Mouse (Mus musculus) intestine, embryonic 15.5 days (tissue): ENCODE results near the gene Tbc1d10c. TPM values are rescaled to one million over a fixed set of nuclear protein-coding genes. Genes with fewer than 3 reads are reported as not detected.

Experiments used
- ATAC-seq: fragments of 200-750 bp; cut with Nextera tagmentation; 2 replicates; pipeline ENCODE4 v1.8.0; 2017; ENCODE audit warnings: moderate TSS enrichment, moderate library complexity
- H3K27ac ChIP-seq: fragments of 300-500 bp; sonication (generic); 2 replicates; pipeline ENCODE4 v1.5.1; 2015; ENCODE audit warnings: mild to moderate bottlenecking, inconsistent platforms
- H3K27me3 ChIP-seq: fragments of 300-500 bp; sonication (generic); replicated peaks from 2 replicates; pipeline ENCODE4 v1.6.1; 2015; ENCODE audit warnings: inconsistent platforms
- H3K36me3 ChIP-seq: fragments of 300-500 bp; sonication (generic); 2 replicates; pipeline ENCODE4 v1.6.1; 2015; ENCODE audit warnings: inconsistent platforms
- H3K4me1 ChIP-seq: fragments of 300-500 bp; sonication (generic); replicated peaks from 2 replicates; pipeline ENCODE4 v1.6.1; 2015; ENCODE audit warnings: inconsistent platforms
- H3K4me2 ChIP-seq: fragments of 300-500 bp; sonication (generic); replicated peaks from 2 replicates; pipeline ENCODE4 v1.6.1; 2015; ENCODE audit warnings: mild to moderate bottlenecking, inconsistent platforms
- H3K4me3 ChIP-seq: fragments of 300-500 bp; sonication (generic); replicated peaks from 2 replicates; pipeline ENCODE4 v1.5.1; 2015; ENCODE audit warnings: inconsistent platforms
- H3K9ac ChIP-seq: fragments of 300-500 bp; sonication (generic); 2 replicates; pipeline ENCODE4 v1.6.1; 2015; ENCODE audit warnings: inconsistent platforms
- H3K9me3 ChIP-seq: fragments of 300-500 bp; sonication (generic); 2 replicates; pipeline ENCODE4 v1.6.1; 2016; ENCODE audit warnings: inconsistent platforms
- WGBS: fragments of 180-500 bp; shearing (Covaris S2); methylation state at CpG from one replicate; pipeline ENCODE4 v1.1.7; 2015; 5-methylcytosine and 5-hydroxymethylcytosine counted together
- polyA plus RNA-seq: library from polyadenylated mRNA; unstranded; fragments of >200 nt; fragmentation: Nextera tagmentation; extraction: Ambion mirVana; gene quantifications from 2 replicates; pipeline ENCODE4 v1.2.1, GENCODE M21; 2015

The Tbc1d10c gene
- polyA plus RNA-seq, 1 experiment from 2014 or later, result 3.5 TPM

DNA sequence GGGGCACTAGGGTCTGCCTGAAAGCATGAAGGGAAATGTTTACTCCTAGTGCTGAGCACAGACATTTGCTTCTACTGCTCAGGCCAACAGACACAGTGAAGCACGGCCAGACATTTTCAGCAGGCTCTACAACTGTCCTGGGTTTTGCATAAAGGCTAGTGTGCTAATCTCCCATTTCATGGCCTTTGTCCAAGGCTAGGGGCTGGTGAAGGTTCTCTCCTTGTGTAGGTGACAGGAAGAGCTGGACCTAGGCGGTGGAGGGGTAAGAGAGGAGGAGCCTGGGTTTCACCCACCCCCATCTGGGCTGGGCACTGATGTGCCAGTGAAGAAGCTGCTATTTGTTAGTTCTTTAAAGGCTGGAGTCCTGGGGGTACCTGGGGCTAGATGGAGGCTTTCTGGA is 26.4 kb downstream of the Tbc1d10c start:
- 78% methylated on average over 2 of the region's 2 CpGs for WGBS
- peaks cover 12% of the 10 kb centered on the region for H3K4me1 ChIP-seq
- ATAC-seq, result no peak
- no peaks in the 10 kb centered on the region for H3K9me3 ChIP-seq
- H3K27me3 ChIP-seq, result no peaks in the 10 kb centered on the region
- H3K27ac ChIP-seq, result no peak overlapping the region
- no peak overlapping the region for H3K4me2 ChIP-seq
- no peak overlapping the region for H3K9ac ChIP-seq
- H3K4me3 ChIP-seq, result no peak overlapping the region
- no peaks in the 10 kb centered on the region; the same call in 1 of the 2 replicates for H3K36me3 ChIP-seq

- Histone ChIP-seq H3K9me3 (no peaks in the 10 kb centered on the region), H3K27ac (no peak overlapping the region), H3K4me1 (peaks cover 10% of the 10 kb centered on the region), H3K4me3 (no peak overlapping the region), H3K9ac (no peak overlapping the region), H3K4me2 (peak overlapping the region; percentile 87; the same call in 1 of the 2 replicates), H3K27me3 (no peaks in the 10 kb centered on the region), H3K36me3 (peaks cover 4% of the 10 kb centered on the region)
- 75% methylated on average over 3 of the region's 3 CpGs for WGBS
- ATAC-seq, result no peak
These were observed 27.0 kb downstream of the Tbc1d10c start for GRCm38 (mm10) chr19:4164100-4164499.

- Histone ChIP-seq H3K4me1 (peaks cover 10% of the 10 kb centered on the region), H3K27me3 (no peaks in the 10 kb centered on the region), H3K9me3 (no peaks in the 10 kb centered on the region), H3K9ac (peak overlapping the region; percentile 37), H3K4me3 (peak overlapping the region; percentile 77), H3K36me3 (peaks cover 10% of the 10 kb centered on the region), H3K27ac (peak overlapping the region; percentile 64; the same call in 1 of the 2 replicates), H3K4me2 (peak overlapping the region; percentile 87)
- peak; percentile 34 for ATAC-seq
- WGBS, result 34% methylated on average over 4 of the region's 4 CpGs
These were observed 27.6 kb downstream of the Tbc1d10c start for GRCm38 (mm10) chr19:4163543-4163887.

DNA sequence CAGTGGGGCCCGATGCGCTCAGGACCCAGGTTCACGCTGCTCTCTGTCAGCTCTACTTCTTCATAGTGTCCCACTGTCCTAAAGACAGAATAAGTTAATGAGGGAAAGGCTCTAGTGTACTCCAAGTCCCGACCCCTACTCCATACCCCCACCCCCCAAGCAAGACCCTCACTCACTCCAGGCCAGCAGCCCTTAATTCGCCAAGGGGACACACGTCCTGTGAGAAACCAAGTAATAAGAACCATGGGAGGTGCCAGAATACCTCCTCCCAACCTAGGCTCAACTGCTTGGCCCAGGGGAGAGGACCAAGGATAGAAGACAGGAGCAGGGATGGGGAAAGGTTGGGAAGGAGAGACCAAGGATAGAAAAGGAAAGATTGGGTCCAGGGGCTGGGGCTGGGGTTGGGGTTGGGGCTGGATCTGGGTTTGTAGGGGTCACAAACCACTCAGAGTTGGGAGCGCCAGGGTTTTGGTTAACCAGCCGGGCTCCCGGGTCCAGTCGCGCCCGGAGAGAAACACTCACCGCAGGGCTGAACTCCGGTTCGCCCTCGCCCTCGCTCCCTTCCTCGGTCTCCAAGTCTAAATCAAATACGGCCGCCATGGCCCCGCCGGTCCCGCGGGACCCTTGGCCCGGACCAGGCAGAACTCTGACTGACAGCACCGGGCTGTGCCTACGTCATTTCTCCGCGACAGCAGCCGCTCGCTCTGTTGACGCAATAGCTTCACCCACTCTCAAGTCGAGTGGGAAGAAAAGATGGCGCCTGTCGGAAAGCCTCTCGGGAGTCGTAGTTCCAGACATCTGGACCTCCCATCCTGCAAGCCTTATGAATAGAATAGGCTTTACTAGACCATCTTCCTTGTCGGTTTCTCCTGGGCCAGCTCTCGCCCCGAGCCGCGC is 28.2 kb downstream of the Tbc1d10c start, which contains the start of gene Rps6kb2:
Gene Rps6kb2 (minus strand): TSS at position 709 of the 897 bp plus-strand sequence.
- Histone ChIP-seq H3K4me3 (peak within 1 kb of the TSS; percentile 77), H3K9me3 (no peaks in the 10 kb centered on the region), H3K27ac (peak within 1 kb of the TSS; percentile 64; the same call in 1 of the 2 replicates), H3K9ac (peak within 1 kb of the TSS; percentile 72), H3K36me3 (peaks cover 10% of the 10 kb centered on the region), H3K4me1 (peaks cover 10% of the 10 kb centered on the region), H3K4me2 (peak within 1 kb of the TSS; percentile 87), H3K27me3 (no peaks in the 10 kb centered on the region)
- peak; percentile 90 for ATAC-seq
- 6% methylated on average over 42 of the region's 42 CpGs for WGBS

GRCm38 (mm10) chr19:4159049-4159448 is 32.0 kb downstream of the Tbc1d10c start:
- no peaks in the 10 kb centered on the region for H3K9me3 ChIP-seq
- H3K9ac ChIP-seq, result no peak overlapping the region
- H3K4me1 ChIP-seq, result peaks cover 10% of the 10 kb centered on the region
- H3K27me3 ChIP-seq, result no peaks in the 10 kb centered on the region
- no peak overlapping the region for H3K27ac ChIP-seq
- no peak for ATAC-seq
- 92% methylated on average over 8 of the region's 8 CpGs for WGBS
- H3K4me3 ChIP-seq, result no peak overlapping the region
- peaks cover 16% of the 10 kb centered on the region for H3K36me3 ChIP-seq
- H3K4me2 ChIP-seq, result no peak overlapping the region

DNA sequence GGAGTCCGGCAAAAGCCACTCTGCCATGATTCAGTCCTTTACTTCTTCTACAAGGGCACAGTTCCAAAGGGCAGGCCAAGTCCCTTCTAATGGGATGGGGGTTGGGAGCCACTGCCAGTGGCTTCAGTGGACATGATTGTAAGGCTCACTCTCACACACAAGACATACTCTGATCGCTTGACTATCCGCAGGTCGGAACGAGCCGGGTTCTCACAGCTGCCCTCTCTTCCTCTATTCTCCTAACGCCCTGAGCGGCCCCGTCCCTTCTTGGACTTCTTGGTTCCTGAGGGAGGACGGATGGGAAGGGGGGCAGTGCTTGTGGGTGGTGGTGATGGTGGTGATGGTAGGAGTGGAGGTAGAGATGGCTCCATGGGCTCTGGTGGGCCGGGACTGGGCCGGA is 34.3 kb downstream of the Tbc1d10c start:
- Histone ChIP-seq H3K27me3 (no peaks in the 10 kb centered on the region), H3K9me3 (no peaks in the 10 kb centered on the region), H3K27ac (no peak overlapping the region), H3K4me3 (no peak overlapping the region), H3K4me1 (no peaks in the 10 kb centered on the region), H3K36me3 (peaks cover 18% of the 10 kb centered on the region), H3K4me2 (no peak overlapping the region), H3K9ac (no peak overlapping the region)
- WGBS, result 90% methylated on average over 12 of the region's 12 CpGs
- ATAC-seq, result no peak

- Histone ChIP-seq H3K36me3 (peaks cover 19% of the 10 kb centered on the region), H3K27me3 (no peaks in the 10 kb centered on the region), H3K9me3 (no peaks in the 10 kb centered on the region), H3K4me3 (no peak overlapping the region), H3K4me1 (no peaks in the 10 kb centered on the region), H3K27ac (no peak overlapping the region), H3K4me2 (no peak overlapping the region), H3K9ac (no peak overlapping the region)
- ATAC-seq, result no peak
- WGBS, result 76% methylated on average over 20 of the region's 20 CpGs
These were observed 35.0 kb downstream of the Tbc1d10c start for GRCm38 (mm10) chr19:4156073-4156579.

GRCm38 (mm10) chr19:4155223-4156072 is 35.6 kb downstream of the Tbc1d10c start:
- ATAC-seq, result no peak
- 81% methylated on average over 6 of the region's 6 CpGs for WGBS
- no peak overlapping the region for H3K9ac ChIP-seq
- no peak overlapping the region for H3K27ac ChIP-seq
- no peaks in the 10 kb centered on the region for H3K9me3 ChIP-seq
- H3K36me3 ChIP-seq, result peaks cover 25% of the 10 kb centered on the region
- no peaks in the 10 kb centered on the region; the same call in 1 of the 2 replicates for H3K4me1 ChIP-seq
- H3K4me2 ChIP-seq, result no peak overlapping the region
- H3K27me3 ChIP-seq, result no peaks in the 10 kb centered on the region
- H3K4me3 ChIP-seq, result no peak overlapping the region

- Histone ChIP-seq H3K4me2 (no peak overlapping the region), H3K36me3 (peaks cover 25% of the 10 kb centered on the region), H3K9me3 (no peaks in the 10 kb centered on the region), H3K4me1 (peaks cover 5% of the 10 kb centered on the region), H3K27ac (no peak overlapping the region), H3K9ac (no peak overlapping the region), H3K27me3 (no peaks in the 10 kb centered on the region), H3K4me3 (no peak overlapping the region)
- WGBS, result 73% methylated on average over 13 of the region's 13 CpGs
- ATAC-seq, result no peak
These were observed 36.5 kb downstream of the Tbc1d10c start for GRCm38 (mm10) chr19:4154437-4155222.

- no peaks in the 10 kb centered on the region for H3K9me3 ChIP-seq
- no peak within 1 kb of the TSS for H3K9ac ChIP-seq
- no peaks in the 10 kb centered on the region for H3K27me3 ChIP-seq
- H3K27ac ChIP-seq, result no peak within 1 kb of the TSS
- WGBS, result 66% methylated on average over 11 of the region's 11 CpGs
- ATAC-seq, result no peak
- H3K4me2 ChIP-seq, result no peak within 1 kb of the TSS
- H3K4me1 ChIP-seq, result peaks cover 12% of the 10 kb centered on the region
- no peak within 1 kb of the TSS for H3K4me3 ChIP-seq
- H3K36me3 ChIP-seq, result peaks cover 15% of the 10 kb centered on the region
These were observed 37.8 kb downstream of the Tbc1d10c start, which contains the start of gene Ptprcap for GRCm38 (mm10) chr19:4153232-4153654. Gene Ptprcap, plus strand, starts transcription at chr19:4153604.

GRCm38 (mm10) chr19:4152445-4153231 is 38.4 kb downstream of the Tbc1d10c start:
- no peak for ATAC-seq
- Histone ChIP-seq H3K9me3 (no peaks in the 10 kb centered on the region), H3K4me1 (peaks cover 16% of the 10 kb centered on the region), H3K9ac (no peak overlapping the region), H3K27ac (no peak overlapping the region), H3K4me3 (no peak overlapping the region), H3K36me3 (peaks cover 15% of the 10 kb centered on the region), H3K4me2 (no peak overlapping the region), H3K27me3 (no peaks in the 10 kb centered on the region)
- 85% methylated on average over 8 of the region's 8 CpGs for WGBS
